Mouse (Mus musculus): ENCODE data around the gene Cd3e. TPM values are rescaled to one million over a fixed set of nuclear protein-coding genes. Genes with fewer than 3 reads are reported as not detected.

The Cd3e gene
- total RNA-seq, 2 experiments from 2014 or later, result 0.93 TPM; not detected in 1

DNA sequence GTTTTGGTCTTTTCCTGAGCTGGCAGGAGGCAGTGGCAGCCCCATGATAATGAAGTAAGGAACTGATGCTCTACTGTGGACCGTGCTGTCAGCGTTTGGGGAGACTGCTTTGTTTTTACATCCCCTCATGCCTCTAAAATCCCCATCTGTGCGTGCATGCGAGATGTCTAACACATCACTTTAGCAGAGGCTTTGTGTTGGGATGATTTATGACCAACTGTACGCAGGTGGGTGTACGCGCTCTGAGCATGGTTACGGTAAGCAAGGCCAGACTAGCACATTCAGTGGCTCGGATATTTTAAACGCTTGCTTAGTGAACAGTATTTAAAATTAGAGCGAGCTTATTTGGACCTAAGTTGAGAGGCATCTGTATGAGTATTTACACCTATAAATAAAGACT is 8.6 kb upstream of the Cd3e start:
- DNase-seq (ENCODE audit: low spot score in 2 of 2), result no peak

DNA sequence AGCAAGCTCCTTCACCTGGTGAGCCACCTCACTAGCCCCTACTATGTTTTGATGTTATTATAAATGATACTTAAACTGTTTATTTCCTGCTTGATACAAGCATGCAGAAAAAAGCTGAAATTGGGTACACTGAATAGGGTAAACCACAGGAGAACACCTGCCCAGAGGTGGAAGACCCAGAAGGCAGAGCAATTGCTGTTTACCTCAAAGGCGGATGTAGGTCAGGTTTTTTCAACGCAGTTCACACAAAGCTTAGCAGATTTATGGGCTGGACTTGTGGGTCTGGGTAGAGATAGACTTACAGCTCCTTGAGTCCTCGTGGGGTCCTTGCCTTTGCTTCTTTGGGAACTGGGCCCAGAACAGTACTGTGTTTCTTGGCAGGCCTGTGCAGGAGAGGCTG is 6.4 kb upstream of the Cd3e start:
- DNase-seq (ENCODE audit: low spot score in 2 of 2), result no peak

DNA sequence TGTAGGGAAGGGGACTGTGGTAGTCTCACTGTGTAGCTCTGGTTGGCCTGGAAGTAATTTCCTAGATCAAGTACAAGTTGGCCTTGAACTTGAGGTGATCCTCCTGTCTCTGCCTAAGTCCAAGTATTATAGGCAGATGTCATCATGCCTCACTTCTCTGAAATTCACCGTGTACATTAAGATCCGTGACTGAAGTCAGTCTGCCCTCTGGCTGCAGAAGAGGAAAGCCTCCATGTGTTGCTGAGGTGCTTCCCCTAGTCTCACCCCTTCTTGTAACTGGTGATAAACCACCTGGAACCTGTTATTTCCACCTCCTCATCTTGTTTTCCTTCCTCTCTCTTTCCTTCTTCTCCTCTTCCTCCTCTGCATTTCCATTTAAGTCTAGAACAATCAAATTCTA is 5.5 kb upstream of the Cd3e start:
- no peak for DNase-seq (ENCODE audit: low spot score in 2 of 2)

DNA sequence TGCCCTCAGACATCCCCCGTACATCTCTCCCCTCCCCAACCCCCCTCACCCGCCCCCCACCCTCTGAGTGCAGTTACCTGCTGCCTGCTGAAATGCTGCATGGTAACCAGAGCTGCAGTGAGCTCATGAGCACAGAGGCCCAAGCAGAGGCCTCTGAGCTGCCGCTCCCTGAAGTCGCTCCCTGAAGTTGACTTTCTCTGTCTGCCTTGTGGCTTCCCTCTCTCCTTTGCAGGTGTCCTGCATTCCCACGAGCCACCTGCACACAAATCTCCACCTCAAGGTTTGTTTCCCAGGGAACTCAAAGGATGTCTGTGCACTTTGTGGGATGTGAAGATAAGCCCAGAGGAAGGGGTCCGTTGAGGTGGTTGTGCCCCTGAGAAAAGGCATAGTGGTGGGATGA is 1.9 kb upstream of the Cd3e start:
- DNase-seq (ENCODE audit: low spot score in 2 of 2), result no peak

DNA sequence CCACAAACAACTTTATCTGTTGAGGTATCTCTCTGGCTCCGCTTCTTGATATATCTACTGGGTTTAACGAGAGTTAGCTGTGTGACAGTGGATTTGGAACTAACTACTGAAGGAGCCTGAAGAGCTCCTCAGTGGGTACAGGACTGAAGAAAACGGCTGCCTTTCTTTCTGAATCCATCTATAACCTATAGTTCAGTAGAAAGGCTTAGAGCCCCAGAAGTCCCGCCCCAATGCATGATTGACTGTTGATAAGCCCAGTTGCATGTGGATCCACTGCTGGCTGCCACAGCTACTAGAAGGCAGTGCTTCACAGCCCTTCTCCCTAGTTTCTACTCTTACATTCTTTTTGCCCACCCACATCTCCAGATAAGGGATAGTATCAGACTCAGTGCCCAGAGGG is 1.0 kb upstream of the Cd3e start:
- no peak for DNase-seq (ENCODE audit: low spot score in 2 of 2)

DNA sequence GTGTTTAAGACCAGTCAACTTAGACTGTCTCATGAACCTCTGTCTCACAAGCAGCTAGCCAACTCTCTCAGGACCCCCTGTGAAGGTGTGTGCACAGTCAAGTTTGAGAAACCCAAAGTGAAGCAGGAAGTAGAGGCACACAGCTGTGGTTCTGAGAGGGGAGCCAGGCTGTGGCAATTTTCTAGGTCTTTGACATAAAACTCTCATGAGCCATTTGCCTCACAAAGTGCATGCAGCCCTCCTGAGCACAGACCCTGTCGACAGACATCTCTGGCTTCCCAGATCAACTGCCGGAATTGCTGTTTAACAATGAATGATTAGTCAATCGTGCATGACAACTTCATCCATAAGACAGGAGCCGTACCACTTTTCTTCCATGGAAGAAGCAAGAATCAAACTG is 1.1 kb downstream of the Cd3e start:
- DNase-seq (ENCODE audit: low spot score in 2 of 2), result no peak

DNA sequence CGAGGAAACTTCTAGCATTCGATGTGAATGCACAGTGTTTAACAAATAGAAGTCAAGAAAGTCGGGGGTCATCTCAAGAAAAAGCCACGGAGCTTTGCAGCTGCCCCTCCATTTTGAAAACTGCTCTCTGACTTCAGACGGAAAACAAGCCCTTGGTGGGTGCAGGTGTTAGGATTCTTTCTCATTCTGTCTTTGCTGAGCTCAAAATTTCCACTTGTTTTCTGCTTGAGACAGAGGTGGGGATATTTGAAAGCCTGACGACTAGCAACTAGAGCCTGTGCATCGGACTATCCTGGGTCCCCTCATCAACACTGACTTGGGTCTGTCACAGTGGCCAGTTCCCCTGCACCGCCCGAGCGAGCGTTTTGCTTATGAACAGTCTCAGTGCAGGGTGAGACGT is 2.0 kb downstream of the Cd3e start:
- no peak for DNase-seq (ENCODE audit: low spot score in 2 of 2)

DNA sequence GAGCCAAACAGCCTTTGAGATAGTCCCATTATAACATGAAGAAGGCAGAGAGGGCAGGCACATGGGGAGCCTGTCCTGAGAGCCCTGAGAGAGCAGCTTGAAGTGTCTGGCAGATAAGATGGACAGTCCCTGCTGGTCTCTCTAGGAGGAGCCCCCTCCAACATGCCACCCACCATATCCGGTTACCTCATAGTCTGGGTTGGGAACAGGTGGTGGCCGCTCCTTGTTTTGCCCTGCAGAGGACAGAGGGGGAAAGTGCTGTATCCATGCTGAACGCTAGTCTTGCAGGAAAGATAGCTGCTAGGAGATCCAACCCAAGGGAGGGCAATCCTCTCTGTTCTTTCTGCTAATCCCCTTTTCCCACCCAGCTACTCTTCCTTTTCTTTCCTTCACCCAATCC is 9.2 kb downstream of the Cd3e start:
- no peak for DNase-seq (ENCODE audit: low spot score in 2 of 2)

DNA sequence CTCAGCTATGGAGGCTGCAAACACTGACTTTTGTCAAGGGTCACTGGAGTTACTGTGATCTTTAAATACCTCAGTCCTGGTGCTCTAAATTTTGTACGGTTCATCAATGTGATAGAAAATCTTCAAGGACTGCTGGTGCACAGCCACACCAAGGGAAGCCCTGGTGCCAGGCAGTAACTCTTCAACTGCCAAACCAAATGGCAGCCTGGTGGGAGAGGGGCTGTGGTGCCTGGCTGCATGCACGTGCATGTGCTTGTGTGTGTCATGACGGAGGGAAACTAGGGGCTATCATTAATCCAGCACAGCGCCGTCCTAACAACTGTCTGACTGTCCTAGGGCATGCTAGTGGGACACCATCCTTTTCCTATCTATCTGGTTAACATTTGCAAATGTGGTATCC is 9.7 kb downstream of the Cd3e start:
- DNase-seq (ENCODE audit: low spot score in 2 of 2), result no peak

DNA sequence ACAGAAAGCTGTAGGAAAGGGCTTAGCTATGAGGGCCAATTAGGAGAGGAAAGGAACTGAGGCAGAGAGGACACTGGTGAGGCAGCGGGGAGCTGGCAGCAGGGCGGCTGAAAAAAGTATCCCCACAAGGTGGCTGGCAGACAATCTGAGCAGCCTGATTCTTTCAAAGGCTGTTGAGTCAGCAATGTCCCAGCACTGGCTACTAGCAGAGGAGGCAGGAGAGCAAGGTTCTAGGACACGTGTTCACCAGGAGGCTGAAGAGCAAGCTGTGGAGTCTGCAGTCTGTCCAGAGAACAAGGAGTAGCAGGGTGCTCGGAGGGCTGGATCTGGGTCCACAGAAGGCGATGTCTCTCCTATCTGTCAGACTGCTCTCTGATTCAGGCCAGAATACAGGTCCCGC is 10.3 kb downstream of the Cd3e start:
- DNase-seq (ENCODE audit: low spot score in 2 of 2), result no peak

DNA sequence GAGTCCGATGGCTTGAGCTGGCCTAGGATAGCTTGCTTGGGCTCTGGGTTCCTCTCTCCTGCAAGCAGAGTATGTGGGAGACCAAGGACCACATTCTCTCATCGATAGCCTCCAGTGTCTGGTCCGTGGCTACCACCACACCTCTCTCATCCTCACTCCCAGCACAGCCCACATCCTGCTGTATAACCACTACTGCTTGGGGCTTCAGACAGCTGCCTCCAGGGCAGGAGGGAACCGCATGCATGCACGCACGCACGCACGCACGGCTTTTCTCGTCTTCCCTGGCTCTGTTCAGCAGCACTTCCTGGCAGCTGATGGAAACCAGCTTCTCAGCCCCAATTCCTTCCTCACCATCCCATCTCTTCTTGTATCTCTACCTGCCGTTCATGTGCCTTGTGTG is 11.3 kb downstream of the Cd3e start:
- no peak for DNase-seq (ENCODE audit: low spot score in 2 of 2)

DNA sequence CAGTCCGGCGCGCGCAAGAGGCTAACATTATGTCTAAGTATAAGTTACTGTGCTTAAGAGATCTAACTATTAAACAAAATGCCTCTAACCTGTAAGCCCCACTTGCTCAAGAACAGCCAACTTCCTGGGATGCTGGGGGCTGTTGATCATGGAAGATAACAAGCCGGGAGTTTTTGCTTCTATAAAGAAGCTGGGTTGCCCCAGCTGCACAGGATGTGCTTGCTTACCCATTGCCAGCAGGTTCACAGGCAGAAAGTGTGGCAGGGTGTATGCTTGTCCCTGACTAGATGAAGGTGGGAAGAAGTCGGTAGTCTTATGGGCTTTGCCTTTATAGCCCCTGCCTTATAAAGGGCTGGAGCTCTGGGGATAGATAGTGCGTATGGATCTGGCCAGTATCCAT is 12.8 kb downstream of the Cd3e start:
- no peak for DNase-seq (ENCODE audit: low spot score in 2 of 2)

DNA sequence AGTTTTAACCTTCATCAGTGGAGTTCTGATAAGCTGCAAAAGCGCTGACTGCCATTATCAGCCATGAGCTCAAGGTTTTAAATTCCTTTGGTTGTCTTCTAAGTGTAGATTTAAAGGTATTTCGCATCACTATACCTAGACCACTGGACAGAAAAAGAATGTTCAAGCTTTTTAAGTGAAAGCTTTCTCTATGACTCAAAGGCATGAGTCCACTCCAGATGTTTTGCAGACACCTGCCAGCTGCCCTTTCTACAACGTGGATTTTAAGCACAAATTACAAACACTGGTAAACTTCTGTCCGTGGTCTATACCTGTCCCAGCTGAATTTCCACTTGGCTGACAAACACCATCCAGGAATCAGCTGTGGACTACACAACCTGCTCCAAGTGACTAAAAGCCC is 14.5 kb downstream of the Cd3e start:
- no peak for DNase-seq (ENCODE audit: low spot score in 2 of 2)

DNA sequence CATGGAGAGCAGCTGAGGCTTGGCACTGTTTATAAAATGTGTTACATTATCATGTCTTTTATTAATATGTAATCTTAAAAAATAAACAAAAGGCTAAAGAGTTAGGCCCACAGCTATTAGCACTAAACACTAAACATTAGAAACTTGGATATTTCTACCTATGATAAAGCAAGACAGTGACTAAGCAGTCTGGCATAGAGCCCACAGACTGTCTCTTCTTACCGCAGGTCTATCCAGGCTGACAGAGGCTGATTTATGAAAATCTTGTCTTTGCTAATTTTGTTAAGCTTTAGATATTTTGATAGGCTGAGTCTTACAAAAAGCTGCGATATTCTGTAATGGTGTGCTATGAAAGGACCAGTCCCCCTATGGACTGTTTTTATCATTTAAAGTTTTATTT is 16.2 kb downstream of the Cd3e start:
- no peak for DNase-seq (ENCODE audit: low spot score in 2 of 2)

DNA sequence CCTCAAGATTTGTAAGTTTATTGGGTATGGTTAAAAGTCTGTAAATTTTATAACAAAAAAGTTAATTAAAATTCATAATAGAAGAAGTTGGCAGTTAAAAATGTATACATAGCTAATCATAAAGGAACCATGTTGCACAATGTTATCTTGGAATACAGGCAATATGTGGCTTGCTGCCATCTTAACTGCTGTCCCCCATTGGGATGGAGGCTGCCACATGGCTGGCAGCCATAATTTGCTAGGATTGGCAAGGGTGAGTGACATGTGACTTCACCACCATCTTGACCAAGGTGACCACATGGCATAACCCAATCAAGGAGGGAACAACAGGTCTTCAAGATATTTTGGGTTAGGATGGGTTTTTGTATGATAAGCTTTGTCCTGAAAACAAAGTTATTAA is 17.2 kb downstream of the Cd3e start:
- no peak for DNase-seq (ENCODE audit: low spot score in 2 of 2)

DNA sequence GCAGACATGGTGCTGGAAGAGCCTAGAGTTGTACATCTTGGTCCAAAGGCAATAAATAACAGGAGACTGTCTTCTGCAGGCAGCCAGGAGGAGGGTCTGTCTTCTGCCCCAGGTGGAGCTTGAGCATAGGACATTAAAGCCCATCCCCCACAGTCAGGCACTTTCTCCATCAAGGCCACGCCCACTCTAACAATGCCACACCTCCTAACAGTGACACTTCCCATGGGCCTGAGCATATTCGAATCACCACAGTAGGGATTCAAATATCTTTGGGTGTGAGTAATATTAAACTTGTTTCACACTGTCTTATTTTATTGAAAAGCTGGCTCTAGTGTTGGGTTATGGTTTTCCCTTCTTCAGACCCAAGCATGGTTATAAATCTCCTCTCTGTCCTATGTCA is 17.6 kb downstream of the Cd3e start:
- no peak for DNase-seq (ENCODE audit: low spot score in 2 of 2)

DNA sequence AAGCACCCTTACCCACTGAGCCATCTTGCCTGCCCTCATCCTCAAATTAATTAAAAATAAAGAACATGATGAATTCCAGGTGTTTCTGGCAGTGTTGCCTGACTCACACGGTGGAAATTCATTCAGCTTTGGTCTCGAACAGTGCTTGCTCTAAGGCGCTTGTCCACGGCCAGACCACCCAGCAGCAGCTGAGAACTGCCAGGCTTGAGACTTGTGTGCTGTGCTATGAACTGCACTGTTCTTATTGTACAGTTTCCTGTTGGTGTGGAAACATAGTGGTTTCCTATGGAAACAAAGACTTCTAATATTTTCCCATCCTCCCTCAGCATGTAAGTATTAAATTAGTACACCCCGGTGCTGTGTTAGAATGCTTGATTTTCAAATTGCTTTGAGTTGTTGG is 22.5 kb downstream of the Cd3e start:
- DNase-seq (ENCODE audit: low spot score in 2 of 2), result no peak

DNA sequence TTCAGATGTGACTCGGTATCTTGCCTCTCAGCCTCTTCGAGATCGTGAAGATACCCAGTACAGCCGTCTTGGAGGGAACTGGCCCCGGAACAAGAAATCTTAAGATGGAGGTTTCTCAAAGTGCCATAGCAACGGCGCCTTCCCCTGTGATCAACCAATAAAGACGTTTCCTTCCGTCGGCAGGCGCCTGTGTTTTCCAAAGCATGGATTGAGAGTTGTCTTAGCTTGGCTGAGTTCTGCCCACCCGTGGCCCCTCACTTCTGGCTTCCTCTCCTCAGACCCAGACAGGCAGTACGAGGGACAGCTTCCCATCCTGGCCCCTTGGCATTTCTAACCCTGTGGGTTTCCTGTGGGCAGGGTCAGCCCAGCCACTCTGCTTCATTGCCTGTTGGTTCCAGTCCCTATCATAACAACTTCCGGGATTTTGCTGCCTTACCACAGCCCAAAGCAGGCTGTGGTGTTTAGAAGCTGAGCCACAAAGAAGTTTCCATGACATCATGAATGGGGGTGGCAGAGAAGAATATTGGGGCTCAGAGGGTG is 23.1 kb downstream of the Cd3e start:
- DNase-seq (ENCODE audit: low spot score in 2 of 2), result no peak

DNA sequence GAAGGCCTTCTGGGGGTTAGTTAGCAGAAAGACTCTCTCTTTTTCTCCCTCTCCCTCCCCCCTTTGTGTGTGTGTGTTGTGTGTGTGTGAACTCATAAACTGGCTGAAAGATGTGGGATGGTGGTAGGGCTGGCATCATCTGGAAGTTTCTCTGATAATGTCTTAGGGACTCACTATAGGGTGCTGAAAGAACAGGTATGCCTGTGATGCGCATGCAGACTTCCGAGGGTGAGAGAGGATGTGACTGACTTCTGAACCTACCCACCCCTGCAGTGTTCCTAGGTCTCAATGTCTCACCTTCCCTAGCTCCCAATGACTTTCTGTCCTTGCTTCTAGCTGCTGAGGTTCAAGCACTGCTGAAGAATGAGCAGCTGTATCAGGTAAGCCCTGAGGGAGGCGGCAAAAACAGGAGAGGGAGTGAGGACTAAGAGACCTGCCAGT is 23.7 kb downstream of the Cd3e start:
- no peak for DNase-seq (ENCODE audit: low spot score in 2 of 2)

DNA sequence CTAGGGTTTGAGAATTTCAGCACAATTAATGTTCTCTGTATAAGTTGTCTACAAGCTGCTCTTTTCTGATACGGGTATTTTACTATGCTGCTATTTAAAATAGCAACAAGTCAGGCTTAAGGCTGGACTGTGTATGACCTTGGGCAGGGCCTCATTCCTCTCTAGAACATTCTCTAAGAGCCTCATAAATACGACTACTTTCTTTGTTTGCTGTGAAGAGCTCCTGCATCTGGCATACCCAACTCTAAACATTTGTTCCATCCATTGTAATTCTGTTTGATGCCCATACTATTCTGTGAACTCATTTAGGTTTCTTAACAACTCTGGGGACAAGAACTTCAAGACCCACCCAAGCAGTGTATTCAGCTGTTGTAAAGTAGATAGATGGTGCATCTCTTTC is 26.4 kb downstream of the Cd3e start:
- no peak for DNase-seq (ENCODE audit: low spot score in 2 of 2)

DNA sequence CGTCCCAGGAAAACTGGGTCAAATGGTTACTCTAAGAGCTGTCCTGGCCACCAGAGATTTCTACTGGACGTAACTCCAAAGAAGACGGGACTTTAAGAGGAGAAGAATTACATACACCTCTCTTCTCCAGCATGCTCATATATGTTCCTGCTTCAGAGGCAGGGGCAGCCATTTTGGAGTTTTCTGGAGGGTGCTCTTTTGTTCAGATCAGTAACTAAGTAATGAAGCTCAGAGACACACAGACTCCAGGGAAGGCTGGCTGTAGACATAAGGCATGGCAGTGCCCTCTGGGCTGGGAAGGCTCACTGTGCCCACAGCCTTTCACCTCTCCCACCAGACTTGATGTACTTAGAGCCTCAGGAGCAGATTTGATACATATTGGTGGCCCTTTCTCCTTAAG is 26.9 kb downstream of the Cd3e start:
- no peak for DNase-seq (ENCODE audit: low spot score in 2 of 2)

DNA sequence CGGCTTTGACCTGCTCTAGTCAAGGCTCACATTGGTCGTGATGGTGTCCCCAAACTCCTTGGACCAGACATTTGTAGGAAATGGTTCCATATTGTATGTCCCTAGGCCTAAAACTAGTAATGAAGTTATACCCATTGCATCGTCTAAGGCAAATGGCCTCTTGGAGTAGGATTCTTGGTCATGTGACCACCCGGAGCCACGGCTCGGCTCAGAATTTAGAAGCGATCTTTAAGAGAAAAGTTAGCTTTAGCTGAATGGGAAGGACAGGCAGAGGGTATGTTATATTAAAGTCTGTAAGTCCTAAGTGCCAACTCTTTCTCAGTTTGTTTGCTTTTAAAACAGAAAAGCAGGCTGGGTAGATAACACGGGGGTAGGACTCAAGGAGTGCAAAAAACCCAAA is 27.3 kb downstream of the Cd3e start:
- DNase-seq (ENCODE audit: low spot score in 2 of 2), result no peak

DNA sequence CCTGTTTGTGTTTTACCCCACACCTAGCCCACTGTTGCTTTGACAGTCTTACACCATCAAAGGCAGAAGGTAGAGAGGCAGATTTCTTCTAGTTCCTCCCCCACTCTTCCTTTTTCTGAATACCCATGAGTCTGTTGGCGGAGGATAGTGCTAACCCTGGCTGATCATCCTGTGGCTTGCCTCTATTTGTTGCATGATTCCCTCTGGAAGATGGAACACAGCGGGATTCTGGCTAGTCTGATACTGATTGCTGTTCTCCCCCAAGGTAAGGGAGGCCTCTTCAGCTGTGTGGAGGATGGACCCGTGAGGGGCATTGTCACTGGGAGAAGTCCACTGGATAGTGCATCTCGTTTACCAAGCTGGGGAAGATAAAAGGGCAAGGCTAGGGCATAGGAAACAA is 27.8 kb downstream of the Cd3e start, which contains the start of gene Cd3d:
TSS of gene Cd3d (plus strand) at position 111 of the 400 bp plus-strand sequence.
- DNase-seq (ENCODE audit: low spot score in 2 of 2), result no peak

DNA sequence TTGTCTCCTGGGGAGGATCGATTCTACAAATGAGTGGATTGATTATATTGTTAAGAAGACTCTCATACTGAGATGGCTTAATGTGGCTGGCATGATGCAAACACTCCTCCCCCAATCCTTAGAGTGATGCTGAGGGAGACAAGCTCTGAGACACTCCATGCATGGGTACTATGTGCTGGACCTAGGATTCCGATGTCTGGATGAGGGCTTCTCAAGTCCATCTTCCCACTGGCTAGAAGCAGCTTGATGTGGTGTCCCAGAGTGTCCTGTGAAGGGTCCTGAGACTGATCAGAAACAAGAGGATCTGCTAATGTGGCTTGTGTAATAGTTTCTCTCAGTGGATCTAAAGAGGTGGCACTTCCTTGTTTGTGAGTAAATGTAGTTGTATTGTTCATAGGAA is 28.3 kb downstream of the Cd3e start:
- DNase-seq (ENCODE audit: low spot score in 2 of 2), result no peak

All from adrenal gland, postnatal 4 days (tissue).